Mouse (Mus musculus) cortical plate, adult 2 months (tissue): Measurements from ENCODE around the gene Fam104a. TPM values are rescaled to one million over a fixed set of nuclear protein-coding genes. Genes with fewer than 3 reads are reported as not detected.

Experiments
- H3K27ac ChIP-seq: fragments of 200-500 bp; 2 replicates; pipeline ENCODE4 v1.5.1; 2012; ENCODE audit warnings: low read length, control low read depth, inconsistent platforms; ENCODE audit not compliant: insufficient read depth
- H3K4me1 ChIP-seq: fragments of 200-500 bp; 2 replicates; pipeline ENCODE4 v1.6.1; 2011; ENCODE audit warnings: low read length; ENCODE audit not compliant: control insufficient read depth, insufficient read depth
- H3K4me3 ChIP-seq: fragments of 200-500 bp; 2 replicates; pipeline ENCODE4 v1.5.1; 2011; ENCODE audit warnings: mild to moderate bottlenecking, low read length, control low read depth; ENCODE audit not compliant: insufficient read depth
- CTCF ChIP-seq: fragments of 200-500 bp; IDR thresholded peaks from 2 replicates; pipeline ENCODE4 v1.5.1; 2011; ENCODE audit warnings: mild to moderate bottlenecking, control low read depth, low read length; ENCODE audit not compliant: insufficient read depth; ENCODE audit errors: extremely low read depth
- POLR2A ChIP-seq: fragments of 200-500 bp; IDR thresholded peaks from 2 replicates; pipeline ENCODE4 v1.6.1; 2011; ENCODE audit warnings: mild to moderate bottlenecking, low read length, control low read depth; ENCODE audit not compliant: insufficient read depth; ENCODE audit errors: extremely low read depth
- polyA plus RNA-seq: library from polyadenylated mRNA; depleted of rRNA; stranded (reverse); fragments of >200 nt; gene quantifications from 2 replicates; pipeline ENCODE4 v1.2.3, GENCODE M21; 2012; rRNA removed

Fam104a gene
- polyA plus RNA-seq, 1 experiment: 28.6 TPM

GRCm38 (mm10) chr11:113611664-113612611 lies 72.0 kb downstream of the Fam104a start:
- H3K27ac ChIP-seq: peak overlapping the region; percentile 54; the same call in 1 of the 2 replicates
- no peak overlapping the region for H3K4me3 ChIP-seq
- H3K4me1 ChIP-seq: 0 out of 2 replicates have a peak, but pooled peaks cover 3% of the 10 kb centered on the region
- TF ChIP-seq POLR2A: no peak
- peak; percentile 63 for TF ChIP-seq CTCF

Other genes starting within 250 kb of the Fam104a start
- 27.3 and 31.9 TPM in 2 replicates for gene Sstr2, start 64.8 kb downstream of the Fam104a start, polyA plus RNA-seq
- 69.9 and 70.6 TPM in 2 replicates for gene Cog1, start 35.0 kb downstream of the Fam104a start, polyA plus RNA-seq
- 11.4 and 12.7 TPM in 2 replicates for gene Slc39a11, start 34.1 kb downstream of the Fam104a start, polyA plus RNA-seq
- gene D11Wsu47e, start 257 bp upstream of the Fam104a start, polyA plus RNA-seq: 14.2 and 15.2 TPM in 2 replicates
- 0.06 and 0.08 TPM in 2 replicates for gene Cpsf4l, start 25.9 kb upstream of the Fam104a start, polyA plus RNA-seq
- 24.3 and 24.7 TPM in 2 replicates for gene Cdc42ep4, start 67.7 kb upstream of the Fam104a start, polyA plus RNA-seq